Mouse (Mus musculus): Measurements from ENCODE around the gene 1520401A03Rik. TPM values are rescaled to one million over a fixed set of nuclear protein-coding genes. Genes with fewer than 3 reads are reported as not detected.
A peak's percentile ranks its signal among the peaks of the same experiment; 100 is the strongest.

The 1520401A03Rik gene
- polyA plus RNA-seq, 1 experiment from 2014 or later, result 1.6 TPM

GRCm38 (mm10) chr17:23674271-23674952, 48.2 kb downstream of the 1520401A03Rik start:
- H3K4me2 ChIP-seq (ENCODE audit: low read depth, low read length), result peak overlapping the region; percentile 97
- H3K9ac ChIP-seq (ENCODE audit: low read depth, low read length), result peak overlapping the region; percentile 63
- peak overlapping the region; percentile 33; the same call in 1 of the 2 replicates for H3K27ac ChIP-seq (replicated peaks; ENCODE audit: low read depth, low read length)
- H3K4me1 ChIP-seq (ENCODE audit: control insufficient read depth, insufficient read depth, low read length), result peaks cover 30% of the 10 kb centered on the region
- H3K27me3 ChIP-seq (replicated peaks; ENCODE audit: control insufficient read depth, insufficient read depth, low read length), result peaks cover 26% of the 10 kb centered on the region
- WGBS, result 30% methylated on average over 9 of the region's 9 CpGs
- DNase-seq (ENCODE audit: low spot score), result no peak
- no peak for ATAC-seq (ENCODE audit: low read depth)
- peak overlapping the region; percentile 60 for H3K4me3 ChIP-seq (ENCODE audit: low read depth, low read length)
- H3K36me3 ChIP-seq (ENCODE audit: control insufficient read depth, insufficient read depth, low read length), result peaks cover 13% of the 10 kb centered on the region
- H3K9me3 ChIP-seq (ENCODE audit: control insufficient read depth, low read length), result no peaks in the 10 kb centered on the region

- Histone ChIP-seq H3K27me3 (replicated peaks; ENCODE audit: control insufficient read depth, insufficient read depth, low read length) (peaks cover 17% of the 10 kb centered on the region), H3K4me1 (ENCODE audit: control insufficient read depth, insufficient read depth, low read length) (peaks cover 30% of the 10 kb centered on the region), H3K4me3 (ENCODE audit: low read depth, low read length) (peak within 1 kb of the TSS; percentile 60), H3K9me3 (ENCODE audit: control insufficient read depth, low read length) (no peaks in the 10 kb centered on the region), H3K27ac (replicated peaks; ENCODE audit: low read depth, low read length) (peak within 1 kb of the TSS; percentile 77), H3K4me2 (ENCODE audit: low read depth, low read length) (peak within 1 kb of the TSS; percentile 97), H3K36me3 (ENCODE audit: control insufficient read depth, insufficient read depth, low read length) (peaks cover 21% of the 10 kb centered on the region), H3K9ac (ENCODE audit: low read depth, low read length) (peak within 1 kb of the TSS; percentile 63)
- DNase-seq (ENCODE audit: low spot score), result peak; percentile 99
- peak; percentile 95 for ATAC-seq (ENCODE audit: low read depth)
- under 1% methylated on average over 39 of the region's 45 CpGs for WGBS
Measured at GRCm38 (mm10) chr17:23673424-23674073, 49.0 kb downstream of the 1520401A03Rik start, which contains the start of the genes Hcfc1r1 and Thoc6. Gene Hcfc1r1, plus strand, starts transcription at chr17:23673596. Gene Thoc6, minus strand, starts transcription at chr17:23673882.

- Histone ChIP-seq H3K9me3 (ENCODE audit: control insufficient read depth, low read length) (no peaks in the 10 kb centered on the region), H3K4me1 (ENCODE audit: control insufficient read depth, insufficient read depth, low read length) (peaks cover 30% of the 10 kb centered on the region), H3K36me3 (ENCODE audit: control insufficient read depth, insufficient read depth, low read length) (peaks cover 27% of the 10 kb centered on the region), H3K27ac (replicated peaks; ENCODE audit: low read depth, low read length) (no peak overlapping the region), H3K27me3 (replicated peaks; ENCODE audit: control insufficient read depth, insufficient read depth, low read length) (peaks cover 11% of the 10 kb centered on the region; the same call in 1 of the 2 replicates), H3K9ac (ENCODE audit: low read depth, low read length) (no peak overlapping the region), H3K4me2 (ENCODE audit: low read depth, low read length) (peak overlapping the region; percentile 97), H3K4me3 (ENCODE audit: low read depth, low read length) (peak overlapping the region; percentile 60)
- 62% methylated on average over 3 of the region's 3 CpGs for WGBS
- ATAC-seq (ENCODE audit: low read depth) (no peak), DNase-seq (ENCODE audit: low spot score) (no peak)
Measured at GRCm38 (mm10) chr17:23672761-23673160, 49.8 kb downstream of the 1520401A03Rik start.

- H3K4me2 ChIP-seq (ENCODE audit: low read depth, low read length), result no peak overlapping the region
- WGBS, result 100% methylated on average over 3 of the region's 3 CpGs
- peaks cover 25% of the 10 kb centered on the region for H3K4me1 ChIP-seq (ENCODE audit: control insufficient read depth, insufficient read depth, low read length)
- no peaks in the 10 kb centered on the region for H3K9me3 ChIP-seq (ENCODE audit: control insufficient read depth, low read length)
- ATAC-seq (ENCODE audit: low read depth) (no peak), DNase-seq (ENCODE audit: low spot score) (no peak)
- no peak overlapping the region for H3K9ac ChIP-seq (ENCODE audit: low read depth, low read length)
- peaks cover 6% of the 10 kb centered on the region; the same call in 1 of the 2 replicates for H3K27me3 ChIP-seq (replicated peaks; ENCODE audit: control insufficient read depth, insufficient read depth, low read length)
- no peak overlapping the region for H3K27ac ChIP-seq (replicated peaks; ENCODE audit: low read depth, low read length)
- no peak overlapping the region for H3K4me3 ChIP-seq (ENCODE audit: low read depth, low read length)
- peaks cover 38% of the 10 kb centered on the region for H3K36me3 ChIP-seq (ENCODE audit: control insufficient read depth, insufficient read depth, low read length)
Measured at GRCm38 (mm10) chr17:23671519-23671918, 51.1 kb downstream of the 1520401A03Rik start.

- Histone ChIP-seq H3K4me3 (ENCODE audit: low read depth, low read length) (no peak overlapping the region), H3K36me3 (ENCODE audit: control insufficient read depth, insufficient read depth, low read length) (peaks cover 42% of the 10 kb centered on the region), H3K27ac (replicated peaks; ENCODE audit: low read depth, low read length) (no peak overlapping the region), H3K9ac (ENCODE audit: low read depth, low read length) (no peak overlapping the region), H3K4me1 (ENCODE audit: control insufficient read depth, insufficient read depth, low read length) (peaks cover 16% of the 10 kb centered on the region), H3K27me3 (replicated peaks; ENCODE audit: control insufficient read depth, insufficient read depth, low read length) (no peaks in the 10 kb centered on the region), H3K4me2 (ENCODE audit: low read depth, low read length) (no peak overlapping the region), H3K9me3 (ENCODE audit: control insufficient read depth, low read length) (no peaks in the 10 kb centered on the region)
- DNase-seq (ENCODE audit: low spot score) (no peak), ATAC-seq (ENCODE audit: low read depth) (no peak)
- 81% methylated on average over 7 of the region's 7 CpGs for WGBS
Measured at GRCm38 (mm10) chr17:23670516-23671074, 52.0 kb downstream of the 1520401A03Rik start.

- Histone ChIP-seq H3K4me2 (ENCODE audit: low read depth, low read length) (no peak overlapping the region), H3K9ac (ENCODE audit: low read depth, low read length) (0 out of 2 replicates have a peak overlapping the region, but pooled peaks have one; percentile 5), H3K27me3 (replicated peaks; ENCODE audit: control insufficient read depth, insufficient read depth, low read length) (peaks cover 27% of the 10 kb centered on the region), H3K36me3 (ENCODE audit: control insufficient read depth, insufficient read depth, low read length) (peaks cover 40% of the 10 kb centered on the region), H3K4me3 (ENCODE audit: low read depth, low read length) (no peak overlapping the region), H3K27ac (replicated peaks; ENCODE audit: low read depth, low read length) (no peak overlapping the region), H3K9me3 (ENCODE audit: control insufficient read depth, low read length) (no peaks in the 10 kb centered on the region), H3K4me1 (ENCODE audit: control insufficient read depth, insufficient read depth, low read length) (peaks cover 10% of the 10 kb centered on the region; the same call in 1 of the 2 replicates)
- DNase-seq (ENCODE audit: low spot score) (no peak), ATAC-seq (ENCODE audit: low read depth) (no peak)
- 76% methylated on average over 14 of the region's 14 CpGs for WGBS
Measured at GRCm38 (mm10) chr17:23665511-23665910, 57.1 kb downstream of the 1520401A03Rik start.

- no peak overlapping the region for H3K4me2 ChIP-seq (ENCODE audit: low read depth, low read length)
- ATAC-seq (ENCODE audit: low read depth), result peak; percentile 60
Measured at GRCm38 (mm10) chr17:23664556-23665021, 58.0 kb downstream of the 1520401A03Rik start.

GRCm38 (mm10) chr17:23661526-23661925, 61.1 kb downstream of the 1520401A03Rik start:
- peaks cover 40% of the 10 kb centered on the region for H3K27me3 ChIP-seq (replicated peaks; ENCODE audit: control insufficient read depth, insufficient read depth, low read length)
- H3K9ac ChIP-seq (ENCODE audit: low read depth, low read length), result no peak overlapping the region
- no peak for DNase-seq (ENCODE audit: low spot score)
- no peaks in the 10 kb centered on the region for H3K9me3 ChIP-seq (ENCODE audit: control insufficient read depth, low read length)
- H3K4me3 ChIP-seq (ENCODE audit: low read depth, low read length), result no peak overlapping the region
- peaks cover 11% of the 10 kb centered on the region; the same call in 1 of the 2 replicates for H3K4me1 ChIP-seq (ENCODE audit: control insufficient read depth, insufficient read depth, low read length)
- ATAC-seq (ENCODE audit: low read depth), result no peak
- WGBS, result 0% methylated on average over 9 of the region's 9 CpGs
- no peak overlapping the region for H3K4me2 ChIP-seq (ENCODE audit: low read depth, low read length)
- H3K27ac ChIP-seq (replicated peaks; ENCODE audit: low read depth, low read length), result no peak overlapping the region
- H3K36me3 ChIP-seq (ENCODE audit: control insufficient read depth, insufficient read depth, low read length), result peaks cover 4% of the 10 kb centered on the region; the same call in 1 of the 2 replicates

More at GRCm38 (mm10) chr17:23664556-23665021, 58.0 kb downstream of the 1520401A03Rik start:
- H3K9ac ChIP-seq (ENCODE audit: low read depth, low read length), result 0 out of 2 replicates have a peak overlapping the region, but pooled peaks have one; percentile 5
- peaks cover 37% of the 10 kb centered on the region for H3K27me3 ChIP-seq (replicated peaks; ENCODE audit: control insufficient read depth, insufficient read depth, low read length)
- H3K9me3 ChIP-seq (ENCODE audit: control insufficient read depth, low read length), result no peaks in the 10 kb centered on the region
- 7% methylated on average over 5 of the region's 5 CpGs for WGBS
- no peak overlapping the region for H3K4me3 ChIP-seq (ENCODE audit: low read depth, low read length)
- peak; percentile 67 for DNase-seq (ENCODE audit: low spot score)
- peaks cover 11% of the 10 kb centered on the region; the same call in 1 of the 2 replicates for H3K4me1 ChIP-seq (ENCODE audit: control insufficient read depth, insufficient read depth, low read length)
- peaks cover 31% of the 10 kb centered on the region for H3K36me3 ChIP-seq (ENCODE audit: control insufficient read depth, insufficient read depth, low read length)
- H3K27ac ChIP-seq (replicated peaks; ENCODE audit: low read depth, low read length), result no peak overlapping the region
